Mouse (Mus musculus): ENCODE results near the gene Supt16. TPM values are rescaled to one million over a fixed set of nuclear protein-coding genes. Genes with fewer than 3 reads are reported as not detected.

The Supt16 gene
- 2.0 and 3.1 TPM in 2 replicates for polyA plus RNA-seq (2012; rRNA removed)

DNA sequence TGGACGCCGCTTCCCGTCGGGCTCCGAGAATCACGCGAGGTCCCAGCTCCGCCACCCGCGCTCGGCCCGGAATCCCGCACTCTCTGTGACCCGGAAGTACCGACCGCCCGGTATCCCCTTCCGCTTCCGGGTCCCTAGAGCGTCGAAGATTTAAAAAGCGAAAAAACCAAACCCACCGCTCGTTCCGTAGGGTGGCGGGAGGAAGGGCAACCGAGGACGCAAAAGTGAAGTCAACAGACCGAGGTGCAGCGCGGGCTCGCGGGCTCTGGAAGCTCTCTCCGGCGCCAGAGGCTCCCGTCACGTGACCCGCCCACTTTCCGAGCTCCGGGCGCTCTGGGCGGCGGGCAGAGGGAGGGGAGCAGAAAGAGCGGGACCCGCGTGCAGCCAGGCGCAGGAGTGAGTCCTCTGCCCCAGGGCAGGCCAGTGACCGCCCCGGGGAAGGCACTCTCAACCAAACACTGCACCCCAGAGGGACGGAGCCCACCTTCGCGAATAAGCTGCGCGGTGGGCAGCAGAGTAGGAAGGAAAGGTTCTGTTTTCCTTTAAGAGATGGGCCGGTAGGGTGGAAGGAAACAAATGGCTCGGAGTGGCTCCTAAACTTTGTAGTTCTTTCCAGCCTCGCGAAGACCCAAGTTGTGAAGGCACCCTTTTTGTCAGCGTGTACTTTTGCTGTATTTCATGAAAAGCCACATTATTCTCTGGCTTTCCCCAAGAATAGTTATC lies at the start of gene Supt16:
Supt16 (minus strand) TSS at position 261 of the 723 bp plus-strand sequence.

Other genes starting within 250 kb of the Supt16 start
- 66.6 and 69.1 TPM in 2 replicates for gene Arhgef40, start 212.7 kb downstream of the Supt16 start, polyA plus RNA-seq (2012; rRNA removed)
- gene Tmem253, start 181.8 kb downstream of the Supt16 start, polyA plus RNA-seq (2012; rRNA removed) = 0.83 and 1.5 TPM in 2 replicates
- 45.3 and 51.5 TPM in 2 replicates for gene Zfp219, start 176.7 kb downstream of the Supt16 start, polyA plus RNA-seq (2012; rRNA removed)
- gene Olfr221, start 155.0 kb downstream of the Supt16 start, polyA plus RNA-seq (2012; rRNA removed) = not detected in 2 replicates
- 10.7 and 21.2 TPM in 2 replicates for gene Hnrnpc, start 93.4 kb downstream of the Supt16 start, polyA plus RNA-seq (2012; rRNA removed)
- gene Rpgrip1, start 86.7 kb downstream of the Supt16 start, polyA plus RNA-seq (2012; rRNA removed) = 0.41 and 1.6 TPM in 2 replicates
- 10.5 and 13.2 TPM in 2 replicates for gene Chd8, start 60.4 kb upstream of the Supt16 start, polyA plus RNA-seq (2012; rRNA removed)
- 12.2 and 13.6 TPM in 2 replicates for gene Tox4, start 81.7 kb upstream of the Supt16 start, polyA plus RNA-seq (2012; rRNA removed)
- 1.1 and 1.8 TPM in 2 replicates for gene Rab2b, start 82.1 kb upstream of the Supt16 start, polyA plus RNA-seq (2012; rRNA removed)
- gene Mettl3, start 107.7 kb upstream of the Supt16 start, polyA plus RNA-seq (2012; rRNA removed) = 5.2 and 7.9 TPM in 2 replicates
- gene Sall2, start 131.3 kb upstream of the Supt16 start, polyA plus RNA-seq (2012; rRNA removed) = 0.73 and 0.97 TPM in 2 replicates
- gene Olfr1513, start 159.0 kb upstream of the Supt16 start, polyA plus RNA-seq (2012; rRNA removed) = not detected in 2 replicates
- gene Olfr1512, start 181.8 kb upstream of the Supt16 start, polyA plus RNA-seq (2012; rRNA removed) = not detected in 2 replicates
- not detected in 2 replicates for gene Olfr1511, start 200.0 kb upstream of the Supt16 start, polyA plus RNA-seq (2012; rRNA removed)
- not detected in 2 replicates for gene Olfr1510, start 217.0 kb upstream of the Supt16 start, polyA plus RNA-seq (2012; rRNA removed)
- gene Olfr1509, start 245.6 kb upstream of the Supt16 start, polyA plus RNA-seq (2012; rRNA removed) = not detected in 2 replicates

Measured in stomach, adult 2 months (tissue).